Mouse (Mus musculus) brown adipose tissue, adult 24 weeks (tissue): Measurements from ENCODE around the gene 1700010B08Rik. TPM values are rescaled to one million over a fixed set of nuclear protein-coding genes. Genes with fewer than 3 reads are reported as not detected.

Source experiments
- polyA plus RNA-seq: library from polyadenylated mRNA; stranded (reverse); fragments of >200 nt; gene quantifications from 2 replicates; pipeline ENCODE4 v1.2.4, GENCODE M21; 2012; ENCODE audit not compliant: missing spikeins, insufficient read depth, insufficient read length

1700010B08Rik gene
- polyA plus RNA-seq, 1 experiment: not detected

Other genes with a start within 250 kb of the 1700010B08Rik start
- gene 1700021F07Rik, start 196.8 kb upstream of the 1700010B08Rik start, polyA plus RNA-seq: not detected in 2 replicates
- not detected in 2 replicates for gene Ankrd60, start 141.1 kb upstream of the 1700010B08Rik start, polyA plus RNA-seq
- 23.7 and 24.6 TPM in 2 replicates for gene Rab22a, start 59.7 kb upstream of the 1700010B08Rik start, polyA plus RNA-seq
- 74.1 and 75.7 TPM in 2 replicates for gene Vapb, start 18.1 kb downstream of the 1700010B08Rik start, polyA plus RNA-seq